Mouse (Mus musculus) heart, adult 9 months (tissue): ENCODE measurements around the gene Map3k9.
A peak's percentile ranks its signal among the peaks of the same experiment; 100 is the strongest.

Experiments
- DNase-seq, 2 experiments: peaks; one replicate each; pipeline ENCODE4 v3.0.0; 2022; ENCODE audit warnings: low spot score in 2 of 2

The Map3k9 gene

GRCm38 (mm10) chr12:81787262-81787661 lies 6.3 kb upstream of the Map3k9 start:
- DNase-seq = no peak

- no peak for DNase-seq
Observed at GRCm38 (mm10) chr12:81783301-81783700, 2.3 kb upstream of the Map3k9 start.

- DNase-seq = no peak
Observed at GRCm38 (mm10) chr12:81782606-81783005, 1.6 kb upstream of the Map3k9 start.

GRCm38 (mm10) chr12:81780271-81781093 lies 493 bp downstream of the Map3k9 start:
- no peak for DNase-seq

GRCm38 (mm10) chr12:81779831-81780230 lies 1.1 kb downstream of the Map3k9 start:
- DNase-seq = no peak

GRCm38 (mm10) chr12:81776191-81776590 lies 4.8 kb downstream of the Map3k9 start:
- DNase-seq = no peak

- DNase-seq = no peak
Observed at GRCm38 (mm10) chr12:81775641-81776040, 5.3 kb downstream of the Map3k9 start.

GRCm38 (mm10) chr12:81774186-81774585 lies 6.8 kb downstream of the Map3k9 start:
- DNase-seq = no peak

GRCm38 (mm10) chr12:81769458-81769857 lies 11.5 kb downstream of the Map3k9 start:
- DNase-seq = no peak

- DNase-seq = no peak
Observed at GRCm38 (mm10) chr12:81765386-81765785, 15.6 kb downstream of the Map3k9 start.

- DNase-seq = no peak
Observed at GRCm38 (mm10) chr12:81764370-81764769, 16.6 kb downstream of the Map3k9 start.

GRCm38 (mm10) chr12:81754651-81755050 lies 26.3 kb downstream of the Map3k9 start:
- peak; percentile 32 to 57 for DNase-seq

GRCm38 (mm10) chr12:81751116-81751515 lies 29.9 kb downstream of the Map3k9 start:
- DNase-seq = no peak

GRCm38 (mm10) chr12:81748918-81749317 lies 32.1 kb downstream of the Map3k9 start:
- no peak for DNase-seq

GRCm38 (mm10) chr12:81748021-81748576 lies 32.9 kb downstream of the Map3k9 start:
- no peak for DNase-seq

- no peak for DNase-seq
Observed at GRCm38 (mm10) chr12:81746400-81747024, 34.5 kb downstream of the Map3k9 start.

- DNase-seq = no peak
Observed at GRCm38 (mm10) chr12:81735246-81736070, 45.5 kb downstream of the Map3k9 start.

- DNase-seq = no peak
Observed at GRCm38 (mm10) chr12:81726246-81726822, 54.6 kb downstream of the Map3k9 start.

- DNase-seq = no peak
Observed at GRCm38 (mm10) chr12:81724776-81725175, 56.2 kb downstream of the Map3k9 start.

- no peak for DNase-seq
Observed at GRCm38 (mm10) chr12:81723375-81723774, 57.6 kb downstream of the Map3k9 start.

- DNase-seq = peak; percentile 6 to 36
Observed at GRCm38 (mm10) chr12:81719715-81720114, 61.3 kb downstream of the Map3k9 start.

GRCm38 (mm10) chr12:81719161-81719560 lies 61.8 kb downstream of the Map3k9 start:
- DNase-seq = peak; percentile 15 to 34
